Mouse (Mus musculus): Measurements from ENCODE around the gene Azi2. TPM values are rescaled to one million over a fixed set of nuclear protein-coding genes. Genes with fewer than 3 reads are reported as not detected.

Azi2 gene
- polyA plus RNA-seq, 1 experiment from 2014 or later, result 58.2 TPM

DNA sequence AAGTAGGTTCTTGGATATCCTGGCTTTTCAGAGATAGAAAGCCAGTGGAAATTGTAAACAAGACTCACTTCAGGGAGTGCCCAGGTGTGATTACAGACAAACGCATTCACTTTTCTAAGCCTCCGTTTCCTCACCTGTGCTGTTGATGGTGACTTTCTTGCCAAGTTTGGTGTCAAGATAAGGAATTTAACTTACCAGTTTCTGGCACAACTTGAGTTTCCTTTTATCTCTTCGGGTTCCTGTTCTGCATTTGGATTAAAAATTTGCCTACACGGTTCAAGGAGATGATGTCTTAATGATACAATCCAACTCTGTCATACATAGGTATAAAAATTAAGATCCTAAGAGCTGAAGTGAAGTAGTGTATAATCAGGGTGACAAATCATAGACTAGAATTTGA lies 2.4 kb downstream of the Azi2 start:
- Histone ChIP-seq H3K36me3 (replicated peaks) (peaks cover 9% of the 10 kb centered on the region), H3K4me1 (peaks cover 14% of the 10 kb centered on the region), H3K4me3 (no peak overlapping the region), H3K27ac (replicated peaks) (no peak overlapping the region), H3K9me3 (no peaks in the 10 kb centered on the region), H3K27me3 (replicated peaks; ENCODE audit: low read depth, poor library complexity, severe bottlenecking) (no peaks in the 10 kb centered on the region)
- WGBS, result 92% methylated on average over 4 of the region's 4 CpGs
- no peak for DNase-seq (ENCODE audit: low spot score)

DNA sequence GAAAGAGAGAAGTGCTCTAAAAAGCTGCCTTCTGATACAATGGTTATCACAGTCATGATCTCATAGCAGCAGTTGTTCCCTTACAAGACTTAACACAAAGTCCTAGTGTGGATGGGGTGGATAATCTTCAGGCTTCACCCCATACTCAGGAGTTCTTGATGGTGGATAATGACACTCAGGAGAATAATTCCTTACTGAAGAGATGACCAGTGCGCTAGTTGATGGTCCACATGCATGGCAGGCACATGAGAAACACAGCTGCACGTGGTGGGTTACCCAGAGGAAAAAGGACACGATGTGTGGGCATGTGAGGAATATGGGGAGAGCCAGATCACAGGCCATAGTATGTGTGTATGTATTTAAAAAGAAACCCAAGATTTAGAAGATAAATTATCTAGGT lies 3.3 kb downstream of the Azi2 start:
- no peak for DNase-seq (ENCODE audit: low spot score)
- H3K4me1 ChIP-seq, result peaks cover 14% of the 10 kb centered on the region
- H3K27ac ChIP-seq (replicated peaks), result no peak overlapping the region
- H3K9me3 ChIP-seq, result no peaks in the 10 kb centered on the region
- no peaks in the 10 kb centered on the region for H3K27me3 ChIP-seq (replicated peaks; ENCODE audit: low read depth, poor library complexity, severe bottlenecking)
- 94% methylated on average over 3 of the region's 3 CpGs for WGBS
- H3K36me3 ChIP-seq (replicated peaks), result peaks cover 18% of the 10 kb centered on the region
- H3K4me3 ChIP-seq, result no peak overlapping the region

DNA sequence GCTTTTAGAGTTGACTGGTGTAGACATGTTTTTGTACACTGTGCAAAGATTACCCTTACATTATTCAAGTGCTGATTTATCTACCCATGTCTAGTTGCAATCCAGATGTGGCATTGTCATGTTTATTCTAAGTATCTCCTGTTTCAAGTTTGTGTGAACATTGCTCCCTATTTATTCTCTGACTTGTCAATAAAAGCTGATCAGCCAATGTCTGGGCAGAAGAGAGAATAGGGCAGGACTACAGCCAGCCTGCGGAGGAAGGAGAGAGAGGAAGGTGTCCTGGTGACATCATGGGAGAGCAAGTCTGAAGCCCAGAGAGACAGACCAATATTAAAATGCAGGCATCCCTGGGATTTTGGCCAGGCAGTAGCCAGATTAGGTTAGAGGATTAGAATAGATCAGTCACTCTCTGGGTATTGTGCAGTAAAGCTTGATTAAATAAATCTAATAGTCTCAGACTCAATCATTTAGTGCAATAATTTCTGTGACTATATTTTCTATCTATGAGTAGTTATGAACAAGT lies 4.8 kb downstream of the Azi2 start:
- Histone ChIP-seq H3K27ac (replicated peaks) (no peak overlapping the region), H3K4me1 (peaks cover 11% of the 10 kb centered on the region), H3K27me3 (replicated peaks; ENCODE audit: low read depth, poor library complexity, severe bottlenecking) (no peaks in the 10 kb centered on the region), H3K36me3 (replicated peaks) (peaks cover 29% of the 10 kb centered on the region), H3K9me3 (no peaks in the 10 kb centered on the region), H3K4me3 (no peak overlapping the region)
- 65% methylated on average over 1 of the region's 1 CpGs for WGBS
- DNase-seq (ENCODE audit: low spot score), result no peak

DNA sequence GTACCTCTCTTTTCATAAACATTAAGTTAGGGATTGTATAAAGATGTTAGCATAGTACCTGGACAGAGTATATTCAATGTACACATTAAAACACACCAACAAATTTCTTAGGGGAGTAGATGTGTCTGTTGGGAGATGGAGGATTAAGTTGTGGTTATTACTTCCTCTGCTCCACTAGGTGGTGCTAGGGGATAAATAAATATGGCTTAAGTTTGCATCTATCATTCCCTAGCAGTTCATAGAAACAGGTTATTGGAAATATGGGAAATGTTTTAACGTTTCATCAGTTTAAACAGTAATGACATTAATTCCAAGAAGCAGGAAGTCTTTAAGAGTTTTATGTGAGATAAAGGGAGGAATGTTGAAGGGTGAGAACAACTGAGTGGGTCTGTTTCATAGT lies 13.0 kb downstream of the Azi2 start:
- Histone ChIP-seq H3K9me3 (no peaks in the 10 kb centered on the region), H3K27me3 (replicated peaks; ENCODE audit: low read depth, poor library complexity, severe bottlenecking) (no peaks in the 10 kb centered on the region), H3K4me3 (no peak overlapping the region), H3K36me3 (replicated peaks) (peaks cover 68% of the 10 kb centered on the region), H3K27ac (replicated peaks) (no peak overlapping the region), H3K4me1 (no peaks in the 10 kb centered on the region)
- no peak for DNase-seq (ENCODE audit: low spot score)
- WGBS, result 44% methylated on average over 1 of the region's 1 CpGs

DNA sequence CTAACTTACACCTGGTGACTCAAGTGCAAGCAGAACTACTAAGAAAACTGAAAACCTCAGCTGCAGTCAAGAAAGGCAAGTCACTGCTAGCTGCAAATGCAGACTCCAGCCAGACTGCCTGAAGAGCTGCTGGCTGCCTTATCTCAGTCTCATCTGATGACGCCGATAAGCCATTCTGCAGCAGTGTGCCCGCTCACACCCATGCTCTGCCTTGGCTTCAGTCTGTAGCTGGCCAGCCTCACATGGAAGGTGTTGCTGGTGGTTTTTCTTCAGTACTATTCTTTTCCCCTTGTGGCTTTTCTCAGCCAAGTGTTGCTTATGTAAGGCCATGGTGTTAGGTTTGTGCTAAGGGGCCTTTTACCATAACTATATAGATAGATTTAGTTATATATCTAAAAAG lies 18.8 kb downstream of the Azi2 start:
- H3K36me3 ChIP-seq (replicated peaks), result peaks cover 61% of the 10 kb centered on the region
- H3K27me3 ChIP-seq (replicated peaks; ENCODE audit: low read depth, poor library complexity, severe bottlenecking), result no peaks in the 10 kb centered on the region
- 89% methylated on average over 3 of the region's 3 CpGs for WGBS
- H3K4me3 ChIP-seq, result no peak overlapping the region
- no peaks in the 10 kb centered on the region for H3K4me1 ChIP-seq
- no peak for DNase-seq (ENCODE audit: low spot score)
- no peaks in the 10 kb centered on the region for H3K9me3 ChIP-seq
- no peak overlapping the region for H3K27ac ChIP-seq (replicated peaks)

DNA sequence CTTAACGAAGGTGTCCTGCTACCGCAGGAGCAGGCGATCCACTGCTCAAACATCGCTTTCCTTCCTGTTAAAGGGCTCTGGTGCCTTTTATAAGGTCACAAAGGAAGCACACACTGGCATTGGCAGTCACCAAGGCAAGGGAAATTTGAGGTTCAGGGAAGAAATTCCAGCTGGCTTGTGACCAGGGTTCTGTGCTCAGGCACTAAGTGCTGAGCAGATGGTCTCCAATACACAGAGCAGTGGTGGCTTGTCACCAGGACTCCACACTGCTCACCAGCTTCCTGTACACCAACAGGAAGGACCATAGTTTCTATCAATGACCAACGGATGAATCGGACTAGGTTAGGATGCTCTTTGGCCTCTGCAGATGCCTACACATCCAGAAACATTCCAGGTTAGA lies 30.1 kb downstream of the Azi2 start:
- H3K9me3 ChIP-seq, result no peaks in the 10 kb centered on the region
- WGBS, result 92% methylated on average over 6 of the region's 6 CpGs
- no peak overlapping the region for H3K27ac ChIP-seq (replicated peaks)
- H3K4me3 ChIP-seq, result no peak overlapping the region
- no peak for DNase-seq (ENCODE audit: low spot score)
- H3K36me3 ChIP-seq (replicated peaks), result peaks cover 46% of the 10 kb centered on the region
- no peaks in the 10 kb centered on the region for H3K27me3 ChIP-seq (replicated peaks; ENCODE audit: low read depth, poor library complexity, severe bottlenecking)
- no peaks in the 10 kb centered on the region for H3K4me1 ChIP-seq

DNA sequence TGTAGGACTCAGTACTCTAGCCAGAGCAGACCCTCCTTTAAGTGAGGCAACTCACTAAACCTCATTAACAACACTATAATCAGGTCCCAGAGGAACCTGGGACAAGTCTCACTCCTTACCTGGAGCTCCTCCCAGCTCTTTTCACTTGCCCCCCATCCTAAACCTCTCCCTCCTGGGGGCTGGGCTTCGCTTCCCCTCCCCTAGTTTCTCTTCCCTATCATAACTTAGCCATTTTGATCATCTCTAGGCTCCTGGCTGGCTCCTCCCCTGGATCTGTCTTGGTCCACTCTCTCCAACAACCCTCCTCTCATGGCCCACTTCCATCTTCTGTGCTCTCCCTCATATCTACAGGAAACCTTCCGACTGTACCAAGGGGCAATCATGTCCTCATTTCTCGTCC lies 31.0 kb downstream of the Azi2 start:
- WGBS, result 85% methylated on average over 3 of the region's 3 CpGs
- no peaks in the 10 kb centered on the region for H3K9me3 ChIP-seq
- no peaks in the 10 kb centered on the region for H3K27me3 ChIP-seq (replicated peaks; ENCODE audit: low read depth, poor library complexity, severe bottlenecking)
- no peak for DNase-seq (ENCODE audit: low spot score)
- no peak overlapping the region for H3K4me3 ChIP-seq
- peaks cover 37% of the 10 kb centered on the region for H3K36me3 ChIP-seq (replicated peaks)
- H3K27ac ChIP-seq (replicated peaks), result no peak overlapping the region
- no peaks in the 10 kb centered on the region for H3K4me1 ChIP-seq

DNA sequence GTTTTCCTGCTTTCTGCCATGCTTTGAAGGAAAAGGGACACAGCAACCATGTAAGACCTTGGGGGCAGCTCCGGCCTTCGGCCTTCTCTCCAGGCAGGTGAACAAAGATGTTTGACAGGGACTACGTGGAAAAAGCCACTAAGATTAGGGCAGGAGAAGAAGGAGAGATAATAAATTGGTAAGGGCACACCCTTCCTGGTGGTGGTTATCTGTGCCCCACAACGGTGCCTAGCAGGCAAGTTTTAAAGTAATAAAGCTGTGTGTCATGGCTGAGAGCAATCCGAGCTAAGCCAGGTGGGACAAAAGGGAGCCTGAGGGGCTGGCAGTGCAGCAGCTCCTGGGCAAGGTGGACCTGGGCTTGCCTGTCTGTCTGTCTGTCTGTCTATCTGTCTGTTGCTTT lies 31.8 kb downstream of the Azi2 start:
- WGBS, result 91% methylated on average over 5 of the region's 5 CpGs
- Histone ChIP-seq H3K27me3 (replicated peaks; ENCODE audit: low read depth, poor library complexity, severe bottlenecking) (no peaks in the 10 kb centered on the region), H3K4me3 (no peak overlapping the region), H3K27ac (replicated peaks) (no peak overlapping the region), H3K36me3 (replicated peaks) (peaks cover 30% of the 10 kb centered on the region), H3K4me1 (no peaks in the 10 kb centered on the region), H3K9me3 (no peaks in the 10 kb centered on the region)
- no peak for DNase-seq (ENCODE audit: low spot score)

DNA sequence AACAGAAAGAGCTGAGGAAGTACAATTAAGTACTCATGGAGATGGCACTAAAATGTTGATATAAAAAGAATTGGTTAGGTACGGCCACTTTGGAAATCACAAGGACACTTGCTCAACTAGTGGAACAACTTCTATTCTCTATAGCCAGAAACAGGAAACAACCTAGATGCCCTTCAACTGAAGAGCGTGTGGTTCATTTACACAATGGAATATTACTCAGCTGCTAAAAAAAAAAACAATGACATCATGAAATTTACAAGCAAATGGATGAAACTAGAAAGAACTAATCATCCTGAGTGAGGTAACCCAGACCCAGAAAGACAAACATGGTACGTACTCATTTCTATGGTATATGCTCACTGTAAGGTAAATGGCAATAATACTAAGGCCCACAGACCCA lies 33.1 kb downstream of the Azi2 start:
- Histone ChIP-seq H3K27ac (replicated peaks) (no peak overlapping the region), H3K4me1 (no peaks in the 10 kb centered on the region), H3K36me3 (replicated peaks) (peaks cover 17% of the 10 kb centered on the region; the same call in 1 of the 2 replicates), H3K27me3 (replicated peaks; ENCODE audit: low read depth, poor library complexity, severe bottlenecking) (no peaks in the 10 kb centered on the region), H3K4me3 (no peak overlapping the region), H3K9me3 (no peaks in the 10 kb centered on the region)
- no peak for DNase-seq (ENCODE audit: low spot score)
- 93% methylated on average over 3 of the region's 3 CpGs for WGBS

DNA sequence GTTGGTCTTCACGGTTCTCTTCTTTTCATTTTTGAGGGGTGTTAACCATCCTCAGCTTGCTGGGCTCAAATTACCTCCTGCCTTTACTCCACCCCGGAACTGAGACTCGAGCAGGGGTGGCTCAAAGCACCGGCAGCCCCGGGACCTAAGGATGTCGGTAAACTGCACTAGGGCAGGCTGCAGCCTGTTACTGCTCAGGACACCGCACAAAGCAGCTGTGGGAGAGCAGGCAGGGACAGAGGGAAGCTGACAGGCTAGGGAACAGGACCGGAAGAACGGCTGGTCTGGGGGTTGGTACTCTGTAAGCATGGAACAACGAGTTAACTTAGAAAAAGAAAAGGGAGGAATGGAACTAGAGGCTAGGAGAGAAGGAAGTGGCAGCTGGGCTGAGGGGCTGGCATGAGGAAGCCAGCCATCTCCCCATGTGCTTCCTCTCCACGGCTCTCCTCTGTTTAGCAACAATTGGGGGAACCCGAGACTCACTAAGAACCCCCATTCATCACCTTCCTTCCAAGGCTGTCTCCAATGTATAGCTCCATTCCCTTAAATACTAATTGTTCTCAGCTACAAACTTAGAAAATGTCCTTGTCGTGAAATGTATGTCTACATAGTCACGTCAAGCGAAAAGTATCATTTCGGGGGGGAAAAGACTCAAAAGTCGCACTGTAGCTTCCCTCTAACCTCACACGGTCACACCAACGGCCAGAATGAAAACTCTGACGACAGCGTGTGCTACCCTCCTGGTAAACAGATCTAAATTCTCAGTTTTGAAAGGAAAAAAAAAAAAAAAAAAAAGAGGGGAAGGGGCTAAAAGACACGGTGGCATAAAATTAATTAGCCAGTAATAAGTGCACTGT lies 42.5 kb downstream of the Azi2 start:
- Histone ChIP-seq H3K9me3 (no peaks in the 10 kb centered on the region), H3K27ac (replicated peaks) (peak overlapping the region; percentile 70), H3K36me3 (replicated peaks) (no peaks in the 10 kb centered on the region), H3K4me3 (peak overlapping the region; percentile 46), H3K27me3 (replicated peaks; ENCODE audit: low read depth, poor library complexity, severe bottlenecking) (no peaks in the 10 kb centered on the region), H3K4me1 (peaks cover 9% of the 10 kb centered on the region)
- DNase-seq (ENCODE audit: low spot score), result peak; percentile 41
- 39% methylated on average over 22 of the region's 22 CpGs for WGBS

DNA sequence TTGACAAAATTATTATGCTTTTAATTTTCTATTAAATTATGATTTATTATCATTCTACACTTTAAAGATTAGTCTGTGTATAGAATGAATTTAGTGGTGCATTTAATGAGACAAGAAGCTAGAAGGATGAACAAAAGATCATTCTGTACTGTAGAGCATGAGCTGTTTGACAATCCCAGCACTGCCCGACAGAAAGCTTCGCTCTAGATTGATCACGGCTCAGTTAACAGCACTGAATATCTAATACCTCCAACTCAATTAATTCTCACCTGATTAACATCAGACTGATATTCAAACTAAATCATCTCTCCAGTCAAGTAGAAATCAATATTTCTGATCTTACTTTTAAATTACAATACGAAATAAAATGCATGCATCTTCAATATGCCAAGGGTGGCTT lies 43.5 kb downstream of the Azi2 start:
- Histone ChIP-seq H3K4me3 (no peak overlapping the region), H3K27me3 (replicated peaks; ENCODE audit: low read depth, poor library complexity, severe bottlenecking) (no peaks in the 10 kb centered on the region), H3K36me3 (replicated peaks) (no peaks in the 10 kb centered on the region), H3K27ac (replicated peaks) (no peak overlapping the region), H3K9me3 (no peaks in the 10 kb centered on the region), H3K4me1 (peaks cover 9% of the 10 kb centered on the region)
- no peak for DNase-seq (ENCODE audit: low spot score)
- 84% methylated on average over 4 of the region's 4 CpGs for WGBS

DNA sequence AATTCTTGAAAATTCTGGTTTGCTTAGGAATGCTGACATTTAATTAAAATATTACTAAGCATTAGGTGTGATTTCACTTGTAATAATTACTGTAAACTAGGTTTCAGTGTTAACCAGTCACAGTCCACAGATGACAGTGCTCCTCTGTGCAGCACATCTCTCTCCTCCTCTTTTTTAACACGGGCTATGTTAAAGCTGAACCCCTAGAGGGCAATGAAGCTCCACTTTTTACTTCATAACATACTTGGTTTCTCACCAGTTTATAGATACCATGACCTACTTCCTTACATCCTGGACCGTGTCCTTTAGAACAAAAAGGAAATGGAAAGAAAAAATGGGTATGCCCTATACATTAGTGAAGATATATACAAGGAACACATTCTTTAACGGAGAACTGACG lies 59.1 kb downstream of the Azi2 start:
- DNase-seq (ENCODE audit: low spot score), result no peak
- Histone ChIP-seq H3K4me1 (0 out of 2 replicates have a peak, but pooled peaks cover 5% of the 10 kb centered on the region), H3K36me3 (replicated peaks) (no peaks in the 10 kb centered on the region), H3K27me3 (replicated peaks; ENCODE audit: low read depth, poor library complexity, severe bottlenecking) (no peaks in the 10 kb centered on the region), H3K9me3 (no peaks in the 10 kb centered on the region), H3K4me3 (no peak overlapping the region), H3K27ac (replicated peaks) (no peak overlapping the region)
- WGBS, result 68% methylated on average over 4 of the region's 4 CpGs

DNA sequence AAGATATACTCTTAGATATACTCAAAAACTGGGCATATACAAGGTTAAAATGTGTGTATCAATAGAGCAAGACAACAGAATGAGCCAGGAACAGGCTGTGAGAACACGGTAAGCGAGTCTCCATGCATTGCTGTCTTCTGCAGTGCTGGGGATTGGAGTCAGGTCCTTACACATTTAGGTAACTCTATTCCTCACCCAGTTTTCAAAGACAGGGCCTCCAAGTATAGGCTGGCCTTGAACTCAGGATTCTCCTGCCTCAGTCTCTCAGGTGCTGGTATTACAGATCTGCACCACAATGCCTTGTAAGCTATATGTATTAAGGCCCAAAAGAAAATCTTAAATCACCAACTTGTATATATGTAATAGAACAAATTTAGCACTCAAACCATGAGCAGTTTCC lies 60.2 kb downstream of the Azi2 start:
- Histone ChIP-seq H3K27me3 (replicated peaks; ENCODE audit: low read depth, poor library complexity, severe bottlenecking) (no peaks in the 10 kb centered on the region), H3K9me3 (no peaks in the 10 kb centered on the region), H3K27ac (replicated peaks) (no peak overlapping the region), H3K4me3 (no peak overlapping the region), H3K36me3 (replicated peaks) (no peaks in the 10 kb centered on the region), H3K4me1 (0 out of 2 replicates have a peak, but pooled peaks cover 5% of the 10 kb centered on the region)
- no peak for DNase-seq (ENCODE audit: low spot score)
- WGBS, result over 99% methylated on average over 2 of the region's 2 CpGs

All from embryonic facial prominence, embryonic 10.5 days (tissue).